Mouse (Mus musculus) neural tube, embryonic 13.5 days (tissue): ENCODE measurements around the gene Vmn1r36. TPM values are rescaled to one million over a fixed set of nuclear protein-coding genes. Genes with fewer than 3 reads are reported as not detected.
"Not testable (repeated sequence)": the region's sequence is repeated elsewhere in the genome, so short reads cannot be mapped to it uniquely, and the experiment has no call there.

Source experiments
- ATAC-seq: fragments of 200-750 bp; cut with Nextera tagmentation; 2 replicates; pipeline ENCODE4 v1.8.0; 2017; ENCODE audit warnings: low read depth, mild to moderate bottlenecking, moderate TSS enrichment, moderate library complexity
- H3K27ac ChIP-seq: fragments of 300-500 bp; sonication (generic); replicated peaks from 2 replicates; pipeline ENCODE4 v1.5.1; 2015; ENCODE audit warnings: moderate library complexity, mild to moderate bottlenecking, inconsistent platforms
- H3K27me3 ChIP-seq: fragments of 300-500 bp; sonication (generic); 2 replicates; pipeline ENCODE4 v1.6.1; 2015; ENCODE audit warnings: mild to moderate bottlenecking, inconsistent platforms
- H3K36me3 ChIP-seq: fragments of 300-500 bp; sonication (generic); 2 replicates; pipeline ENCODE4 v1.6.1; 2015; ENCODE audit warnings: mild to moderate bottlenecking, inconsistent platforms
- H3K4me1 ChIP-seq: fragments of 300-500 bp; sonication (generic); replicated peaks from 2 replicates; pipeline ENCODE4 v1.6.1; 2015; ENCODE audit warnings: inconsistent platforms
- H3K4me2 ChIP-seq: fragments of 300-500 bp; sonication (generic); 2 replicates; pipeline ENCODE4 v1.6.1; 2015; ENCODE audit warnings: inconsistent platforms, mild to moderate bottlenecking, moderate library complexity
- H3K4me3 ChIP-seq: fragments of 300-500 bp; sonication (generic); 2 replicates; pipeline ENCODE4 v1.5.1; 2015; ENCODE audit warnings: mild to moderate bottlenecking, inconsistent platforms
- H3K9ac ChIP-seq: fragments of 300-500 bp; sonication (generic); 2 replicates; pipeline ENCODE4 v1.6.1; 2015; ENCODE audit warnings: moderate library complexity, mild to moderate bottlenecking, inconsistent platforms
- H3K9me3 ChIP-seq: fragments of 300-500 bp; sonication (generic); 2 replicates; pipeline ENCODE4 v1.6.1; 2016; ENCODE audit warnings: inconsistent platforms
- WGBS: fragments of 180-500 bp; shearing (Covaris S2); methylation state at CpG from one replicate; pipeline ENCODE4 v1.1.7; 2015; 5-methylcytosine and 5-hydroxymethylcytosine counted together
- polyA plus RNA-seq: library from polyadenylated mRNA; unstranded; fragments of >200 nt; fragmentation: Nextera tagmentation; extraction: Ambion mirVana; gene quantifications from 2 replicates; pipeline ENCODE4 v1.2.1, GENCODE M21; 2015

Vmn1r36 gene
- not detected in 2 replicates for polyA plus RNA-seq

DNA sequence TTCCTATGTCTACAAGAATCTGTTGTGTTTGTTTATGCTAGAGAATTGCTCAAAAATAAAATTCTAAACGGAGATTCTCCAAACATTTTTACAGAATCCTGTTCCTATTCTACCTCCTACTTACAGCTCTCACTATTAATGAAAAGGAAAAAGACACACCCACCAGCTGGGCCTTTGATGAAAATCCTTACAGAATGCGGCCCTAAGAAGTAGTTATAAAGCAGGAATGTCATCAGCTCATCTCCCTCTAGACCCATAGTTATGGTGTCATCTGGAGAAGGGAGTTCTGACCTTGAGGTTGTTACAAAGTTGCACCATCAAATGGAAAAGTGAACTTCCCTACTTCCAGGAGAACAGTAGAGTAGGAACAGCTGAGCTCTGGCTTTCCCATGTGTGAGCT is at the start of gene Vmn1r36:
Gene Vmn1r36, minus strand, starts transcription at position 101 of the 400 bp plus-strand sequence.
- not testable (repeated sequence) for H3K27me3 ChIP-seq, H3K4me3 ChIP-seq, ATAC-seq, H3K9me3 ChIP-seq, H3K4me1 ChIP-seq, H3K4me2 ChIP-seq, H3K36me3 ChIP-seq, H3K9ac ChIP-seq, H3K27ac ChIP-seq
- WGBS = 82% methylated on average over 2 of the region's 2 CpGs

DNA sequence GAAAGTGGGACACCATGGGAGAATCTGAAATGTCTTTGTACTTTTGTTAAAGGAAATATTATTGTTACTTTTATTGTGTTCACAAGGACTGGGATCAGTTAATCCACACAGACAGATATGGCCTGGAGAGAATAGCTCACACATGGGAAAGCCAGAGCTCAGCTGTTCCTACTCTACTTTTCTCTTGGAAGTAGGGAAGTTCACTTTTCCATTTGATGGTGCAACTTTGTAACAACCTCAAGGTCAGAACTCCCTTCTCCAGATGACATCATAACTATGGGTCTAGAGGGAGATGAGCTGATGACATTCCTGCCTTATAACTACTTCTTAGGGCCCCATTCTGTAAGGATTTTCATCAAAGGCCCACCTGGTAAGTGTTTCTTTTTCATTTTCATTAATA is 10.1 kb upstream of the Vmn1r36 start, which contains the start of gene Vmn1r37:
Gene Vmn1r37, plus strand, starts transcription at position 301 of the 400 bp plus-strand sequence.
- H3K4me3 ChIP-seq, H3K27me3 ChIP-seq, H3K27ac ChIP-seq, ATAC-seq, H3K4me2 ChIP-seq, H3K4me1 ChIP-seq, H3K9ac ChIP-seq, H3K9me3 ChIP-seq, H3K36me3 ChIP-seq: not testable (repeated sequence)

DNA sequence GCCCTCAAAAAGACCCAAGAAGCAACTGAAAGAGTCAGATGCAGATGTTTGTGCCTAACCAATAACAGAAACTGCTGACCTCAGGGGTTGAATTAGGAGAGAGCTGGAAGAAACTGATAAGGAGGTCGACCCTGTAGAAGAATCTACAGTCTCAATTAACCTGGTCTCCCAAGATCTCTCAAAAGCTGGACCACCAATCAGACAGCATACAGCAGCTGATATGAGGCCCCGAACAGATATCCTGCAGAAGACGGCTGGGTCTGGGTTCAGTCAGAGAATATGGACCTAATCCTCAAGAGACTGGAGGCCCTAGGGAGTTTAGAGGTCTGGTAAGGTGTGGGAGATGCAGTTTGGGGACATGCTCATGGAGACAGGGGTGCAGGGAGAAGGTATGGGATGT is 5.1 kb downstream of the Vmn1r36 start:
- ATAC-seq = no peak
- H3K36me3 ChIP-seq = no peaks in the 10 kb centered on the region
- no peak overlapping the region for H3K4me2 ChIP-seq
- H3K4me3 ChIP-seq = no peak overlapping the region
- no peaks in the 10 kb centered on the region for H3K9me3 ChIP-seq
- no peak overlapping the region for H3K9ac ChIP-seq
- no peaks in the 10 kb centered on the region for H3K27me3 ChIP-seq
- WGBS = 86% methylated on average over 3 of the region's 3 CpGs
- no peak overlapping the region for H3K27ac ChIP-seq
- H3K4me1 ChIP-seq = no peaks in the 10 kb centered on the region

DNA sequence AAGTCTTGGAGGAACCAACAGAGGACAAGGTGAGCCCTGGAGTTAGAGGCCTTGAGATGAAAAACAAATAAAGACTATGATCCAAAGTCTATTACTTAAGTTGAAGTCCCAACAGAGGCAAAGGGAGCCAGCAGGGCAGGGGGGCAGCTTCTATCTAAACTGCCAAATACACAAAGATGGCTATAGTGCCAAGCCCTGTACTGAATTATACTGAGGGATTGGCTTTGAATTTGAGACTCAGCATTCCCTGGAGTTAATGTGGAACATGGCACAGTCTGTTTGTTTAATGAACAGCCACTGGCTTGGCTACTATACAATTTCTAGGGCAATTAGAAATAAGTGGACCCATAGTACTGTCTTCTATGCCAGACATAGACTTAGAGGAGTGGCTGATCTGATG is 10.1 kb downstream of the Vmn1r36 start:
- Histone ChIP-seq H3K4me2 (no peak overlapping the region), H3K9ac (no peak overlapping the region), H3K27ac (no peak overlapping the region), H3K4me1 (no peaks in the 10 kb centered on the region), H3K36me3 (no peaks in the 10 kb centered on the region), H3K9me3 (no peaks in the 10 kb centered on the region), H3K27me3 (no peaks in the 10 kb centered on the region), H3K4me3 (no peak overlapping the region)
- no peak for ATAC-seq

DNA sequence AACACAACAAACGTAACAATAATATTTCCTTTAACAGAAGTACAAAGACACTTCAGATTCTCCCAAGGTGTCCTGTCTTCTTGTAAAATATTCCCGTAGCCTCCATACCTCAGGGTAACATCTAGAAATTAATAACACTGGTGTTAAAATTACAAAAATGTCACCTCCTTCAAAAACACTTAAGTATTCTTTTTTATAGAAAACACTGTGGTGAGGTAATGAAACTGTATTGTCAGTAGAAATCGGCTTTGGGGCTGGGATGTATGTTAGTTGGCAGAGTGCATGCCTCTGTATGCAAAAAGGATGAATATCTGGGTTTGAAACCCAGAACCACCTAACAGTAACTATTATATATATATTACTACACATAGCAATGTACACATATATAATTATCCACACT is 33.2 kb downstream of the Vmn1r36 start, which contains the start of gene Vmn1r35:
Gene Vmn1r35, minus strand, starts transcription at position 101 of the 400 bp plus-strand sequence.
- no peaks in the 10 kb centered on the region for H3K36me3 ChIP-seq
- no peak for ATAC-seq
- no peak within 1 kb of the TSS for H3K27ac ChIP-seq
- 86% methylated on average over 3 of the region's 3 CpGs for WGBS
- H3K4me1 ChIP-seq = no peaks in the 10 kb centered on the region
- no peaks in the 10 kb centered on the region for H3K9me3 ChIP-seq
- H3K4me2 ChIP-seq = no peak within 1 kb of the TSS
- no peaks in the 10 kb centered on the region for H3K27me3 ChIP-seq
- no peak within 1 kb of the TSS for H3K9ac ChIP-seq
- no peak within 1 kb of the TSS for H3K4me3 ChIP-seq

Other genes with a start within 250 kb of the Vmn1r36 start
- gene Mad2l1, start 183.8 kb downstream of the Vmn1r36 start, polyA plus RNA-seq = 22.0 and 24.6 TPM in 2 replicates
- gene Vmn1r32, start 159.1 kb downstream of the Vmn1r36 start, polyA plus RNA-seq = 0.07 TPM in 1 of 2 replicates, not detected in the other
- gene Vmn1r33, start 100.9 kb downstream of the Vmn1r36 start, polyA plus RNA-seq = not detected in 2 replicates
- gene Vmn1r34, start 75.3 kb downstream of the Vmn1r36 start, polyA plus RNA-seq = not detected in 2 replicates
- gene Vmn1r35, start 33.3 kb downstream of the Vmn1r36 start, polyA plus RNA-seq = not detected in 2 replicates
- not detected in 2 replicates for gene Vmn1r37, start 10.2 kb upstream of the Vmn1r36 start, polyA plus RNA-seq
- not detected in 2 replicates for gene Vmn1r38, start 63.5 kb upstream of the Vmn1r36 start, polyA plus RNA-seq
- gene Vmn1r39, start 91.4 kb upstream of the Vmn1r36 start, polyA plus RNA-seq = not detected in 2 replicates
- 50.4 and 52.2 TPM in 2 replicates for gene Gng12, start 177.2 kb upstream of the Vmn1r36 start, polyA plus RNA-seq